Mouse (Mus musculus): Measurements from ENCODE around the gene Qtrt2. TPM values are rescaled to one million over a fixed set of nuclear protein-coding genes. Genes with fewer than 3 reads are reported as not detected.

The Qtrt2 gene
- total RNA-seq, 2 experiments from 2014 or later = 11.0 to 11.4 TPM

- DNase-seq = no peak
- intact Hi-C loops (cut with DNase I) = no loop called here
- H3K27ac ChIP-seq = no peak overlapping the region
- TF ChIP-seq CTCF (IDR thresholded peaks at IDR 0.05) = no peak
- no peak overlapping the region for H3K4me3 ChIP-seq
Measured at GRCm38 (mm10) chr16:43858941-43859476, 67.6 kb downstream of the Qtrt2 start.

GRCm38 (mm10) chr16:43849839-43850238 is 76.8 kb downstream of the Qtrt2 start:
- Histone ChIP-seq H3K4me3 (no peak overlapping the region), H3K27ac (no peak overlapping the region)
- intact Hi-C loops (cut with DNase I) = no loop called here
- DNase-seq = no peak
- no peak for TF ChIP-seq CTCF (IDR thresholded peaks at IDR 0.05)

- TF ChIP-seq CTCF (IDR thresholded peaks at IDR 0.05) = no peak
- DNase-seq = no peak
- no peak overlapping the region for H3K4me3 ChIP-seq
- H3K27ac ChIP-seq = no peak overlapping the region
- intact Hi-C loops (cut with DNase I) = no loop called here
Measured at GRCm38 (mm10) chr16:43841236-43841635, 85.4 kb downstream of the Qtrt2 start.

- no peak for DNase-seq
- TF ChIP-seq CTCF (IDR thresholded peaks at IDR 0.05) = no peak
- H3K4me3 ChIP-seq = no peak overlapping the region
- intact Hi-C loops (cut with DNase I) = no loop called here
- H3K27ac ChIP-seq = no peak overlapping the region
Measured at GRCm38 (mm10) chr16:43831957-43832356, 94.7 kb downstream of the Qtrt2 start.

GRCm38 (mm10) chr16:43827492-43827891 is 99.1 kb downstream of the Qtrt2 start:
- Histone ChIP-seq H3K27ac (no peak overlapping the region), H3K4me3 (no peak overlapping the region)
- TF ChIP-seq CTCF (IDR thresholded peaks at IDR 0.05) = no peak
- intact Hi-C loops (cut with DNase I) = no loop called here
- DNase-seq = no peak

- no peak for TF ChIP-seq CTCF (IDR thresholded peaks at IDR 0.05)
- no peak overlapping the region for H3K4me3 ChIP-seq
- intact Hi-C loops (cut with DNase I) = no loop called here
- DNase-seq = no peak
- H3K27ac ChIP-seq = no peak overlapping the region
Measured at GRCm38 (mm10) chr16:43818404-43818803, 108.2 kb downstream of the Qtrt2 start.

- no peak for DNase-seq
- intact Hi-C loops (cut with DNase I) = no loop called here
- no peak overlapping the region for H3K27ac ChIP-seq
- no peak overlapping the region for H3K4me3 ChIP-seq
- TF ChIP-seq CTCF (IDR thresholded peaks at IDR 0.05) = no peak
Measured at GRCm38 (mm10) chr16:43816321-43816720, 110.3 kb downstream of the Qtrt2 start.

GRCm38 (mm10) chr16:43814644-43815043 is 112.0 kb downstream of the Qtrt2 start:
- TF ChIP-seq CTCF (IDR thresholded peaks at IDR 0.05) = no peak
- DNase-seq = no peak
- Histone ChIP-seq H3K4me3 (no peak overlapping the region), H3K27ac (no peak overlapping the region)
- intact Hi-C loops (cut with DNase I) = no loop called here

Other genes with a start within 250 kb of the Qtrt2 start
- gene Drd3, start 172.8 kb downstream of the Qtrt2 start, total RNA-seq (2021) = not detected
- gene Ccdc191, start 37.0 kb downstream of the Qtrt2 start, total RNA-seq (2021) = 1 to 10 TPM; 1.5 to 3.2 TPM
- 10 to 100 TPM in 1 of 2 experiments, 1 to 10 TPM in 1; 8.4 to 24.7 TPM for gene Zdhhc23, start 53.0 kb upstream of the Qtrt2 start, total RNA-seq (2021)
- gene Gramd1c, start 136.5 kb upstream of the Qtrt2 start, total RNA-seq (2021) = under 1 TPM; 0.18 to 0.42 TPM
- gene Atp6v1a, start 212.9 kb upstream of the Qtrt2 start, total RNA-seq (2021) = 10 to 100 TPM; 17.0 to 20.1 TPM
- gene Naa50, start 213.0 kb upstream of the Qtrt2 start, total RNA-seq (2021) = 100 to 1,000 TPM; 181 to 195 TPM
- gene Usf3, start 246.4 kb upstream of the Qtrt2 start, total RNA-seq (2021) = 10 to 100 TPM; 41.6 to 47.9 TPM